Mouse (Mus musculus) bone marrow macrophage, adult 2 months (primary cell): Measurements from ENCODE around the gene Jade3.
"Not testable (repeated sequence)": the region's sequence is repeated elsewhere in the genome, so short reads cannot be mapped to it uniquely, and the experiment has no call there.

ENCODE experiments used
- CTCF ChIP-seq: IDR thresholded peaks from 2 replicates; pipeline ENCODE4 v1.5.1; 2012; ENCODE audit warnings: low read depth, mild to moderate bottlenecking, low read length, moderate library complexity
- POLR2A ChIP-seq: IDR thresholded peaks from 2 replicates; pipeline ENCODE4 v1.6.1; 2012; ENCODE audit warnings: mild to moderate bottlenecking, low read depth, low read length, borderline replicate concordance

GRCm38 (mm10) chrX:20391964-20392363, 33.5 kb upstream of the Jade3 start:
- not testable (repeated sequence) for TF ChIP-seq POLR2A, CTCF
